Mouse (Mus musculus) megakaryocyte, embryonic 14.5 days (primary cell): ENCODE data around the gene Cap1.

ENCODE experiments used
- FLI1 ChIP-seq: IDR thresholded peaks from 2 replicates; pipeline ENCODE4 v1.6.1; 2012; ENCODE audit warnings: low read length, inconsistent platforms, mixed read lengths
- GATA1 ChIP-seq: IDR thresholded peaks from 3 replicates; pipeline ENCODE4 v1.6.1; 2012; ENCODE audit warnings: mixed read lengths, low read length, inconsistent platforms, borderline replicate concordance

DNA sequence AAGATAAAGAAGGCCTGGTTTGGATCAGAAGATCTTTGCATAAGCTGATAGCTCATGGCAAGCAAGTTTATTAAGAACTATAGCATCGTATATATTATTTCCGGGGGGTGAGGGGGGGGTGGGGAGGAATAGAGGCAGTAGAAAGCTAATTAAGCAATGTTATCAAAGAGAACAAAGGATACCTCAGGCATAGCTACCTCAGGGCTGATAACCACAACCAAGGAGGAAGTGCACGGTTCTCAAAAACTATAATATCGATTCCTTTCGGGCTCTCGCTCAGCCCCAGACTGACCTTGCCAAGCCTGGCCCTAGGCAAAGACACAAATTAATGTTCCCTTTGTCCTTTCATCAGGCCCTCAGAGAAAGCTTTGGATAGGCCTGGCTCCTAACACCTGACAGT, 56.5 kb downstream of the Cap1 start:
- no peak for TF ChIP-seq GATA1
- no peak for TF ChIP-seq FLI1
